Mouse (Mus musculus) cerebral cortex, adult 2 months (tissue): ENCODE data around the gene Prss42.

Experiments
- WGBS: fragments of 180-500 bp; shearing (Covaris S2); methylation state at CpG from one replicate; pipeline ENCODE4 v1.1.7; 2018; 5-methylcytosine and 5-hydroxymethylcytosine counted together

Gene Prss42

DNA sequence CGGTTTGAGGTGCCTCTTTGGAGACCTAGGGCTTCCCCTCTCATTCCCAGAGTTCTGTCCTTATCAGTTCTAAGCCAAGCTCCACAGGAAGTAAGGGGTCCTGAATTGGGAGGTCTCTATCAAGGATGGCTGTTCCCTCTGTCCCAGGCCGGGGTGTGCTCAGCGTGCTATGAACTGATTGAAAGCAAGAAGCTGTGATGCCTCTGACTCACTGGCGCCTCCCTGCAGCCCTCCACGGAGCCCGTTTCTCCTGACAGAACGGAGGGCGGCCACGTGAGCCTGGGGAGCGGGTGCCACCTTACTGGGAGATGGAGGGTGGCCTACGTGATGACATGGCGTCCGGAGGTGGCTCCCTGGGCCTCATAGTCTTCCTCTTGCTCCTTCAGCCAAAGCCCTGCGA lies at the start of gene Prss42:
Gene Prss42, plus strand, starts transcription at position 301 of the 400 bp plus-strand sequence.
- WGBS: 94% methylated on average over 14 of the region's 14 CpGs

DNA sequence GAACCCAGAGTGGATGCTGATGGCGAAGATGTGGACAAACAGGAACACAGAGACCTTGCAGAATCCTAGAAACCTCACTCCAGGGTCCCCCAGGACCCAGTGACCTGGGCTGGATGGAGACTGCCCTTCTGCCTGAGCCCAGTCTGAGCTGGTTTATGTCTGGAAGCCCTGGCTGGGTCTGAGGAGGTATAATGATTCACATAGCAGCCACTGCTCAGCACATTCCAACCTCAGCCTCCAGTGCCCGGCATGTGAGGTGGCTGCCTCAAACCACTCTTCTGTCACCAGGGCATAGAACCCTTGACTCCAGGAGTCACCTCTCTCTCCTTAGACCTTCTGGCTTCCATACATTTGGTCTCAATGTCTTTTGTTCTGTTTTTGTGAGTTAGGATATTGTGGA lies 49.5 kb upstream of the Prss42 start:
- 88% methylated on average over 2 of the region's 2 CpGs for WGBS

DNA sequence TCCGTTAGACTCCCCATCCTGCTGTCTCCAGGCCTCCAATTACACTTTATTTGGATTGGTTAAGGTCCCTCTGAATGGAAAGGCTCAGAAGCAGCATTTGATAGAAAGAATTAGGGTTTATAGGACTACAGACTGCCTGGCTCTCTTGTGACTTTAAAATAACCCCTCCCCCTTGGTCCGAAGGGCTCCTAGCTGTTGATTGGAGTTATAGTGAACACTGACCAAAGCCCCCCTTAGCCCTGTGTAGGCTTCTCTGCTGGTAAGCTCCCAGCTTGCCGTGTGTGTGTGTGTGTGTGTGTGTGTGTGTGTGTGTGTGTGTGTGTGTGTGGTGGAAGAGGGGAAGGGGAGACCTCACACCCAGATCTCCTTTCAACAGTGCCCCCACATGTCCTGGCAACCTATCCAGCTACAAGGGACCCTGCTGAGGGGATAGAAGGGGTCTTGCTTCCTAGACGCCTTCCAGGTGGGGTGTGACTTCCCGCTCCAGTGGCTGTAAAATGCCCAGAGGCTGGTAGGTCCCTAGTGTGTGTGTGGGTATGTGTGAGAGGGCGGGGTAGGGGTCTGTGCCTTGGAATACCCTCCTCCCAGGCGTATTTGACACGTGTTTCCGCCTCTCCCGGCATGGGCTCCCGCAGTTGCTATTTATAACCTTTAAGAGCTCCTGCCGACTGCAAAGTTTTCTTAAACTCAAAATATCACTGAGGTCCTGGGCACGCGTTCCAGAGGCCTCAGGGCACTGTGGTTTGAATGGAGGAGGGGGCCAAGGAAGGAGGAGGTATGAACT lies 47.4 kb upstream of the Prss42 start:
- WGBS: 43% methylated on average over 14 of the region's 14 CpGs

DNA sequence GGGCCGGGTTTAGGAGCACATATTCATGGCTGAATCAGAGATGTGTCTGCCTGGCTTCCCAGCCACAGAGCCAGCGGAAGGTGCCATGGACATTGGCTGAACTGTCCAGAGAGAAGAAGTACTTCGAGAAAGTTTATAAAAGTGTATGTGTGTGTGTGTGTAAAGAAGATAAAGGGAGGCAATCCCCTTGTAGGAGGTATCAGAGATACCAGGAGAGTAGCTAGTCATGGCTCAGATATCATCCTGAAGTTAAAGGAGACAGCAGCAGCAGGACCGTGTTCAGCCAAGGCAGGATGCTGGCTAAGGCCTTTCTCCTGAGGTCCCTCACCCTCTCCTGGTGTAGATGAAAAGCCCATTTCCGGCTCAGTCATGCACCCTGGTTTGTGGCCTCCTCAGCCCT lies 46.6 kb upstream of the Prss42 start:
- 87% methylated on average over 5 of the region's 5 CpGs for WGBS

DNA sequence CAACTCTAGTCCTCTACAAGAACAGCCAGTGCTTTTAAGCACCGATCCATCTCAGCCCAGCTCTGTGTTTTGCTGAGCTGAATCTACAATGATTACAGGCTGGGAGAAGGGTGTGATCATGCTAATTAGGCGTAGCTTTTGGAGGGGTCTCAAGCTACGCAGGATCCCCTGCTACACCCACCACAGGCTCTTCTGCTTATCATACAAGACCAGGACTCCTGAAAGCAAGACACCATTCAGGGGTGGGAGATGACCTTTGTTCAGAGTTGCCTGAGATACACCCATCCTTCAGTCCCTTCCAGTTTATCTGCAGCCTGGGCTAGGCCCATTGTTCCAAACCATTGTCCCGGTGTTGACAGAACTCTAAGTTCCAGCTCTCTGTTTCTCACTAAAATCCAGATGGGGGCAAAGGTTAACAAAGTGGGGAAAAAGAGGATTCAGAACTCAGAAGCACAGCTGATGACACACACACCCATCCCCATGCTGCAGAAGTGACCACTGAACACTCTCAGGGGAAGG lies 45.0 kb upstream of the Prss42 start:
- WGBS: 90% methylated on average over 4 of the region's 4 CpGs

DNA sequence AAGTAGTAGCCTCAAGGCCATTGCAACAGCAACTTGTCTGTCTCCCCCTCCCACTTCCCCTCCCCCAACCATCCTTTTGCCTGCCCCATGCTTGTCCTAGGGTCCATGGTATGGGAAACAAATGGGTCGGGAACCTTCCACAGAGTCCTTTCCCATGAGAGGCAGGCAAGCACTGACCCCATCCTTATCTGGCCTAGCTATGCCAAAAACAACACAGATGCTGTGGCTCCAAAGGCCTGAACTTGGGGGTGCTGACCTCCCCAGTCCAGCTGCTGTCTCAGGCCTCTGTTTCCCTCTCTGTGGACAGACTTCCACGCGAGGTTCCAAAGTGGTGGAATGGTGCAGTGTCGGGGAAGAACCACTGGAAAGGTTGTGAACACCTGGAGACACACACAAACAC lies 44.2 kb upstream of the Prss42 start:
- 92% methylated on average over 4 of the region's 4 CpGs for WGBS

DNA sequence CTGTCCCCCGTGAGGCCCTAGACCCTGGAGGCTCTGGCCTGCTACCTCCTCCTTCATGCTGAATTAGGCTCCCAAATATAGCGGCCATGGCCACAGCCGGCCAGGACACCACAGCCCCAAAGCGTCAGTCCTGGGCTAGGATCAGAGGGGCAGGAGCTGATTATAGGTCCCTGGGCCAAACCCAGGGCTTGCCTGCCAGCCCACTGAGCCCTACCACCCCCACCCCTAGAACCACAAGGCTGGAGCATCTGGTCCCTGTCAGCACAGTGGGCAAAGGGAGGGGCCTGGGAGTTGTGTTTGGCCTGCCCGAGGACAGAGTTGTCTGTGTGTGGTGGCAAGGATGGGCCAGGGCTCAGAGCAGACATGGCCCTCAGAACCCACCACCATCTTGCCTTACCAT lies 40.1 kb upstream of the Prss42 start:
- 90% methylated on average over 5 of the region's 5 CpGs for WGBS

DNA sequence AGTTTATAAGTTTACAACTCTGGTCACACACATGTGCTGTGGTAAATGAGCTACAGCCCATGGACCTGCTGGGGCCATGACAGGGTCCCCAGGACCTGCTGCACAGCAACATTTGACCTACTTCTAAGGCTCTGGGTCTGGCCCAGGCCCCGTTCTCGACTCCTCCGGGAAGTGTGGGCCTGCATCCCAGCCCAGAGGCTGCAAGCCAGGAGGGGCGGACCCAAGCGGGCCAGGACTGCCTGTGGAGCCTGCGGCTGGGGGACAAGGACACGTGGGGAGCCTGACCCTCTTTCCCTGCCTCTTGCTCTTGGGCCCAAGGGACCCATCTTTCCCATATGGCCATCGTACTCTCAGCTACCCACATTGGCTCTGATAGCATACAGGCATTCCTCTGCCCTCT lies 39.4 kb upstream of the Prss42 start:
- WGBS: 57% methylated on average over 8 of the region's 8 CpGs

DNA sequence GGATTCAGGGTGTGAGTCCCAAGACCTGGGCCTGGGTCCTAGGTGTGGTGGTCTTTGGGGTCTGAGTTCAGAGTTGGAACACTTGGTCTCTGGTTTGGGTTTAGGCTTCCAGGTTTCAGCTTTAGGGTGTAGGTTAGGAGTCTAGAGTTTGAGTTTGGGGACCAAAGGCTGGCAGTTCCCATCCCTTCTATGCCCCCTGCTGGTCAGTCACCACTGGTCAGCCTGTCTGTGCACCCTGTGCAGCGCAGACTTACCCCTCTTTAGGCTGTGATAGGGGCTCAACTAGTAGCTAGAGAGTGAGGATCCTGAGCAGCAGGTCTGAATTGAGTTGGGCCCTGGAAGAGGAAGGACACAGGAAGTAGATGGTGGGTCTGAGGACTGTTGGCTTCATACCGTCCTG lies 38.7 kb upstream of the Prss42 start:
- WGBS: 63% methylated on average over 2 of the region's 2 CpGs

DNA sequence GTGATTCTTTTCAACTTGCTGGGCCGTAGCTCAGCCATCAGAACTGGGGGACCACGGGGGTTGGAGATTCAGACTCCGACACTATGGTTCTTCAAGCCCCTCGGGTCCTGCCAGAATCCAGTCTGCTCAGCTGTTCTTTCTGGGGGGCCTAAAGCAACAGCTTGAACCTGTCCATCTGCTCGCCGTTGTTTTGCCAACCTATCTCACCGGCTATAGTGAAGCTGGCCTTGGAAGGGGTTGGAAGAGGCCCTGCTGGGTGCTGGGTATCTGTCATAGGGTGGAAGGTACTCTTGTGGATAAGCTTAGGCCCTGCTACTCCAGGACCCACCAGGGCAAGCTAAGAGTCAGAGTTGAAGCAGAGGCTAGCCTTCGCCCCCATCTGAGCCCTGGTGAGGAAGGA lies 37.1 kb upstream of the Prss42 start:
- 88% methylated on average over 8 of the region's 8 CpGs for WGBS

DNA sequence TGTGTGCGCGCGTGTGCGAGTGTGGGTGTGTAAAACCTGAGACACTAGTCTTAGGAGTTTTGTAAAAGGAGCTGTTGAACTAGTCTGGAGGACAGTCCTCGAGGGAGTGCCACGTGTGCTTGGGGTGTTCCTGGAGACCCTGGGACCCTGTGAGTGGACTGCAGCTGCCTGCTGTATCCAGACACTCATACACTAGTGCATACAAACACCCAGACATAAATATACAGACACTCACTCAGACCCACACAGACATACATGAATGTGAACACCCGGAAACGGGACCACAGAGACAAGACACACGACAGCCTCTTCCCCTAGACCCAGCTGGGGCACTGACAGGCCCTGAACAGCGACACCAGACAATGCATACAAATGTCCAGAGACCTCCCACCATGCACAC lies 35.2 kb upstream of the Prss42 start:
- 92% methylated on average over 10 of the region's 10 CpGs for WGBS

DNA sequence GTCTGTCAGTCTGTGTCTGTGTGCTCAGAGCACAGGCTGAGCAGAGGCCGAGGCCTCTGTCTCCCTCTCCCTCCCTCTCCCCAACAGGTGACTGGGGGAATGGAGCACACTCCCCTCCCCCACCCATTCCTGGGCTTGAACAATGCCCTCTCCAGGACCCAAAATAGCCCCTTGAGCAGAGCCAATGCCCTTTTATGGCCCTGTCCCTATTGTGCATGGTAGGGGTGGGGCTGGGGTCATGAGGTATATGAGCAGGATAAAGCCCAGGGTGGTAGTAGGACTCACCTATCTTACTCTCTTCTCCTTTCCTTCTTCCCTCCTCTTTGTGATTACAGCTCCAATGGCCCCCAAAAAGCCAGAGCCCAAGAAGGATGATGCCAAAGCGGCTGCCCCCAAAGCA lies 34.6 kb upstream of the Prss42 start:
- WGBS: 74% methylated on average over 2 of the region's 2 CpGs

DNA sequence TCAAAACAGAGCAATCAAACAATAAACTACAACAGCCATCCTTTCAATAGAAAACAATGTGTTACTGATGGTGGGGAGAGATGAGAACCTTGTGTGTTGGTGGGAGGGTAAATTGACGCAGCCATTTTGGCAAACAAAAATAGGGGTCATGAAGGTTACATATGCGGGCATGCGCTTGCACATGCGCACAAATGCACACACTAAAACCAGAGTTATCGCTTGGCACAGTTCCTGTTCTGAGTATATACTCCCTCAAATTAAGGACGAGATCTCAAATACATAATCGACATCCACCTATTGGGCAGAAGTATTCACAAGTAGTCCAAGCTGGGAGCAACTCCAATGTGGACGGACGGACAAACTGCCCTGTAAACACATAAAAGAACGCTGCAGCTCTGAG lies 25.6 kb upstream of the Prss42 start:
- WGBS: 92% methylated on average over 10 of the region's 10 CpGs

DNA sequence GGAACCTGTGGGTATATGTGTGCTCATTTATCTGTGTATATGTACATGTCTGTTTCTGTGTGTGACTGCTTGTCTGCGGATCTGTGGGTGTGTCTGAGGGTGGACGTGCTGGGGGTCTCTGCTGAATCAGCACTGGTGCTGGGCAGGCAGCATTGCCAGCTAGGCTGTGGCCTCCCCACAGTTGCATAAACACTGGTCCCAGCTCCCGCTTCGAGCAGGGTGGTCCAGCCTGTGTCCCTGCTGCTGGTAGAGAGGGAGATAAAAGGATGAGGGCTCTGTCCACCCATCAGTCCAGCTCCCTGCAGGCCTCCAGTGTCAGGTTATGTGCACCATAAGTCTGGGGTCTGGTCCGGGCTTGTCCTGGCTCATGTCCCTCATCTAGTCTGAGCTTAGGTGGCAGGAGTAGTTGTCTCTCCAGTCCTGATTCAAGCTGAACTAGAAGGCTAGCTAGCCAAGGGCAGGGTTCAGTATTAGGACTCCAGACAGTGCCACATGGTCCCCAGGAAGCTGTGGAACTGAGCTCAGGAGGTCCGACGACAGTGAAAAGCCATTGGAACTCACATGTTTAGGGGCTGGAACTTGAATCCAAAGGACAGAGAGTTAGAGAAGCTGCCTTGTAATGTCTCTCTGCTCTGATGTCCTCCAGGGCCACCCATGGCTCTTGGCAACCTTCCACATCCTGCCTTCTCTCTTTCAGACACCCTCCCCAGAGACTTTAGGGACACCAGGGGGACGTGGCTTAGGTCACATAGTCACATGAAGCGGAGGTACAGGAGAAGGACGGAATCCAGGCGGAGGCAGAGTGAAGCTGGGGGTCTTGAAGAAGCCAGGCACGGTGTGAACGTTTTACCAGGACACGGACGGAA lies 23.3 kb upstream of the Prss42 start:
- WGBS: 85% methylated on average over 15 of the region's 15 CpGs

DNA sequence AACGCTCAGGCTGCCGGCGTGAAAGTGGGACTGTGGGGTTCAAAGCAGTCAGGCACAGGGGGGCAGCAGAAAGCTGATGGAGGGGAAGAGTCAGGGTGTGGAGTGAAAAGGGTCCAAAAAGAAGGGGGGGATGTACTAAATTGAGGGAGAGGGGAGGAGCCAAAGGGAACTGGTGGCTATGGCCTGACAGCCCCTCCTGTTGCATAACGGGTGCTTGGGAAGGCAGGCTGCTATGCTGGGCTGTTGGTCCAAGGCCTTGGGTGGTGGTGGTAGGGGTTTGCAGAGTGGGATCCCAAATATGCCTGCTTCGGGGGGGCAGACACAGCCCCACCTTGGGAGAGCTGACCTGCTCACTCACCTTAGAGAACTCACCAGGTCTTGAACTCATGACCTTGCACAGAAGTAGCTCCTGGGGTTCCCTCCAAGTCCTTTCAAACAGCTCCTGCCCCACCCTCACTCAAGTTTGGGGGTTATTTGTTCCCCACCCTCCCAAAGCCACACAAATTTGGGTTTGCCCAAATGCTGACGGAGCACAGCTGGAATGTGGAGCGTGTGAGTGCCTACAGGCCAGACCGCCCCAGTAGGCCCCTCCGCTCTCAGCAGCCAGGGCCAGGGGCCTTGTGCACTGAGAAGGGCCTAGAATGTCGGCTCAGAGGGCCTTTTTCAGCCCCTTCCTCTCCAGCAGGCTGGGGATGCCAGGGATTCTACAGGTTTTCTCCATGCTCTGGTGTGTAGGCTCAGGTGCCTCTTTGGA lies 22.5 kb upstream of the Prss42 start:
- 92% methylated on average over 10 of the region's 10 CpGs for WGBS

DNA sequence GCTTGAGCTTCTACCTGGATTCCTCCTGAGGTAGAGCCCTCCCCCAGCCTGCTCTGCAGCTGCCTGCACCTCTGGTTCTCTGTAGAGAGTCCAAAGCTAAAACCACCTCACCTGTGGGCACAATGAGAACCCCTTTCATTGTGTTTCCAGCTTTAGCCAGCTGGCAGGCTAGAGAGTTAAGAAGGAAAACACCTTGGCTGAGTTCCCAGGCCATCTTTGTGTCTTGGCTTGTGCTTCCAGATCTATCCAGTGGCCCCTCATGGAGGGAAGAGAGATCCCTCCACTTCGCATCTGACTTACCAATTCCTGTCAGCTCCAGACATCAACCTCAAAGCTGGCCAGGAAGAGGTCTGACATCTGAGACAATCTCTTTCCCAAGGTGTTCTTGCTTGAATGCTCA lies 19.9 kb upstream of the Prss42 start:
- 71% methylated on average over 1 of the region's 1 CpGs for WGBS

DNA sequence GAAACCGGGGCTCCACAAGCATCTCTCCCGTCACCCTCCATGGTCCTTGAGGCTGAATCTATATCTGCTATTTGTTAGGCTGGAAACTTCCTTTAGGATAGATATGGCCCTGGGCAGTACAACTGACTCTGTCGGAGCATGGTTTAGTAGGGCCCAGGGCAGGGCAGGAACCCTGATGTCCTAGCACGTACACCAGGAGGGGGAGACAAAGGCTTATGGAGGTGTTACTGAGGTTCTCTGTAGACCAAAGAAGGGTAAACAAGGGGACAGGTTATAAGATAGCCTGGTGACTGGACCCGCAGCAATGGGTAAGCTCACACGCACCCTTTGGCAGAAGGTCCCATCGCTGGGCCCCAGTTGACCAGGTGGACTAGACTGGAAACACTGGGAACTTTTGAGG lies 19.4 kb upstream of the Prss42 start:
- 94% methylated on average over 7 of the region's 7 CpGs for WGBS

DNA sequence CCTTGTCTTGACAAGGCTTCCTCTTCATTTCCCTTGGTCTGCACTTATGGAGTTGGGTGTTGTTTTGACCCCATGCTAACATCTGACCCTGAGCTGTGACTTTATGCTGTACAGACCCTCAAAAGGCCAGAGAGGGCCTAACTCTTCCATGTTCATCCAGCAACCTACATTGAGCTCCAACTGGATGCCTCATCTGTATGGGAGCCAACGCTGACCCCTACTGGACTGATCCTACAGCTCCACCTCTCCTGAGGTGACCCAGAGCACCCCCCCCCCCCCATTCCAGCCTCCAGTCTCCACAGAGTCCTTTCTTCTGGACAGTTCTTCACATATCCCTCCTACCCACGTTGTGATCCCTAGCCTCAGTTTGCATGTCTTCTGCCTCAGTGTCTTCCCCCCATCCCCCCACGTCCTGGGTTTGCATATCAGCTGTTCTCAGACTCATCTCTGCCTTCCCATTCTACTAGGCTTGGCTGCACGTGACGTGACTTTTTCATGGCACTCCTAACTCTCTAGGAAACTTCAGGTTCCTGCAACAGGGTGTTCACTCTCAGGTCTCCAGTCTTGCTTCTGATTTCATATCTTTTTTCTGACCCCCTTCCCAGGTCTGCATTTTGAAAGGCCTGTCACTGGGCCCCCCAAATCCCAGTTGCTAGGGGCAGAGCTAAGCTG lies 18.6 kb upstream of the Prss42 start:
- WGBS: 74% methylated on average over 5 of the region's 5 CpGs

DNA sequence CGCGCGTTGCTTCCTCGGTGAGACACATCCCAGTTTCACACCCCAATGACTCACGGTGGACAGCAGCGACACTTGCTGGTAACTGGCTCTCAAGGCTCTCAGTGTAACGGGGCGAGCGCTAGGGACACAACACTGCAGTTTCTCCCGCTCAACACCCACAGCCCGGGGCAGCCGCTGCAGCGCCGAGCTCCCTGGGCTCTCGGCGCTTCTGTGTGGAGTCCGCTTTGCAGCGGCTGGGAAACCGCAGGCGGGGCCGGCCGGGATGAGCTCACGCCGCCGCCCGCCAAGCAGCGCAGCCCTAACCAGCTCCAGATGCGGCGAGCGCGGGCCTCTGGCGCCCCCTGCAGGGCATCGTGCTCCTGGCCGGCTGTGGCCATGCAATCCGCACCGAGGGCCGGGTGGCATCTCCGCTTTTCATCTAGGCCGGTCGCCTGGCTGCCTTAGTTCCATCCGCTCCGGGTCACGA lies 16.7 kb upstream of the Prss42 start:
- under 1% methylated on average over 43 of the region's 43 CpGs for WGBS

DNA sequence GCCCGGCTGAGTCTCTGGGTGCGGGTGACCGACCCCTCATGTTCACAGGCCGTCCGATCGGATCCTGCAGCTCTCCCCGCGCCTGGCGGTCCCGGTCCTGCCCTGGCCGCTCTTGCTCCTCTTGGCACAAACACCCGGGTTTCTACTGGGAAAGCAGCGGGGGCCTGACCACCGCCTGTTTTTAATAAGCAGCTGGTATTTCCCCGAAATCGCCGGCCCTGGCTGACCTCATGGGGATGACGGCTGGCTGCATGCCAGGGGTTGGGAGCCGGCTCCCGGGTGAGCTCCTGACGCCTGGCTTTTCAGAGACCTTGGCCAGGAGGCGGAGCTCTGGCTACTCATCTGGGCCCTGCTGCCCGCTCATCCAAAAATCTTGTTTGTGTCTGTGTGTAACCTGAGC lies 16.2 kb upstream of the Prss42 start:
- 3% methylated on average over 23 of the region's 23 CpGs for WGBS

DNA sequence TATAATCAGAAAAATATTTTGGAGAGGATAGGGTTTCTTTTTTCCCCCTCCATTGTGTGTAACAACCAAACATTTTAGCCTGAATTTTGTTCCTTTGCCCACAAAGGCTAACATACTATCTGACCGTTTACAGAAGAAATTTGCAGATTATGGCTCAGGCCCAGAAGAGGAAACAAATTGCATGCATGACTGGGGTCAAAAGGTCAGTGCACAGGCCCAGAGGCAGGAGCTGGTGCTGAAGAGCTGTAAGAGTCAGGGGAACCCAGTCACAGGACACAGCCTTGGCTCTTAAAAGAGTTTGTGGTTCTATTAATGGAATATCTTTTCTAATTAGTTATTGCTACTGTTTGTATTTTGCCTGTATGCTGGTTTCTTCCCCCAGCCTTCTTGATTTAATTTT lies 14.4 kb upstream of the Prss42 start:
- 91% methylated on average over 1 of the region's 1 CpGs for WGBS
